Mouse (Mus musculus) lung, embryonic 14.5 days (tissue): ENCODE measurements around the gene Mfap1b. TPM values are rescaled to one million over a fixed set of nuclear protein-coding genes. Genes with fewer than 3 reads are reported as not detected.

Source experiments
- ATAC-seq: fragments of 200-750 bp; cut with Nextera tagmentation; 2 replicates; pipeline ENCODE4 v1.8.0; 2017; ENCODE audit warnings: mild to moderate bottlenecking, moderate TSS enrichment, moderate library complexity; ENCODE audit not compliant: insufficient read depth
- DNase-seq: peaks from one replicate; pipeline ENCODE4 v3.0.0-alpha.2; 2015
- H3K27ac ChIP-seq: fragments of 300-500 bp; sonication (generic); 2 replicates; pipeline ENCODE4 v1.5.1; 2014; ENCODE audit warnings: low read depth, mild to moderate bottlenecking, moderate library complexity
- H3K27me3 ChIP-seq: fragments of 300-500 bp; sonication (generic); 2 replicates; pipeline ENCODE4 v1.6.1; 2014; ENCODE audit warnings: low read length, control low read depth; ENCODE audit not compliant: insufficient read depth
- H3K36me3 ChIP-seq: fragments of 300-500 bp; sonication (generic); 2 replicates; pipeline ENCODE4 v1.6.1; 2014; ENCODE audit warnings: control low read depth; ENCODE audit not compliant: insufficient read depth
- H3K4me1 ChIP-seq: fragments of 300-500 bp; sonication (generic); 2 replicates; pipeline ENCODE4 v1.6.1; 2014; ENCODE audit warnings: antibody characterized with exemption, control low read depth; ENCODE audit not compliant: insufficient read depth
- H3K4me2 ChIP-seq: fragments of 300-500 bp; sonication (generic); 2 replicates; pipeline ENCODE4 v1.6.1; 2014; ENCODE audit warnings: mild to moderate bottlenecking
- H3K4me3 ChIP-seq: fragments of 300-500 bp; sonication (generic); 2 replicates; pipeline ENCODE4 v1.5.1; 2014; ENCODE audit warnings: low read depth, low read length
- H3K9ac ChIP-seq: fragments of 300-500 bp; sonication (generic); 2 replicates; pipeline ENCODE4 v1.6.1; 2014
- H3K9me3 ChIP-seq: fragments of 300-500 bp; sonication (generic); 2 replicates; pipeline ENCODE4 v1.6.1; 2016; ENCODE audit warnings: low read depth, low read length, control low read depth
- CTCF ChIP-seq: IDR thresholded peaks from 2 replicates; pipeline ENCODE4 v1.5.1; 2016; ENCODE audit warnings: antibody characterized with exemption, low read depth
- WGBS: fragments of 180-500 bp; shearing (Covaris S2); extraction: QIAGEN DNeasy Blood & Tissue Kit; methylation state at CpG from one replicate; pipeline ENCODE4 v1.1.7; 2014; 5-methylcytosine and 5-hydroxymethylcytosine counted together
- polyA plus RNA-seq: library from polyadenylated mRNA; unstranded; fragments of >200 nt; fragmentation: Nextera tagmentation; extraction: Ambion mirVana; gene quantifications from 2 replicates; pipeline ENCODE4 v1.2.1, GENCODE M21; 2014

Mfap1b gene
- polyA plus RNA-seq, 1 experiment from 2014 or later = 47.9 TPM

DNA sequence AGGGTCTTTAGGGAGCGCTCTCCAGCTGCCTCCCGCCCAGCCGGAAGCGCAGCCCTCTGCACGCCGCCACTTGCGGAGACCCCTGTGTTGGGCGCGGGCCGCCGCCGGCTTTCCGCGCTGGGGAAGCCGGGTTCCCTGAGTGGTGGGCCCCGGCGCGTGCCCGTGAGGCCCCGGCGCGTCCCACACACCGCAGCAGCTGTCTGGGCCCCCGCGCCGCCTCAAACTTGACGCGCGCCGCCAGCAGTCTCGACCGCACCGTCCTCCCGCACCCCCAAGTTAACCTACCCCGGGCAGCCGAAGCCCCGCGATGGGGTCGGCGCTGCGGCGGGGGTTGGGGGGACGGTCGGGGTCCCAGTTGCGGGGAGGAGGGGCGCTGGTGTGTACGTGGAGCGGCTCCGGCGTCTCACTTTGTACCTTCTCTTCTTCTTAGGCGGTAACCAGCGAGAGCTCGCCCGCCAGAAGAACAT is 24.3 kb downstream of the Mfap1b start:
- Histone ChIP-seq H3K36me3 (peaks cover 32% of the 10 kb centered on the region), H3K4me2 (peak overlapping the region; percentile 89), H3K4me3 (peak overlapping the region; percentile 99), H3K27me3 (no peaks in the 10 kb centered on the region), H3K27ac (peak overlapping the region; percentile 95), H3K9ac (peak overlapping the region; percentile 94), H3K4me1 (0 out of 2 replicates have a peak, but pooled peaks cover 4% of the 10 kb centered on the region), H3K9me3 (no peaks in the 10 kb centered on the region)
- no peak for DNase-seq
- ATAC-seq = peak; percentile 56
- 0% methylated on average over 52 of the region's 54 CpGs for WGBS
- TF ChIP-seq CTCF = no peak

DNA sequence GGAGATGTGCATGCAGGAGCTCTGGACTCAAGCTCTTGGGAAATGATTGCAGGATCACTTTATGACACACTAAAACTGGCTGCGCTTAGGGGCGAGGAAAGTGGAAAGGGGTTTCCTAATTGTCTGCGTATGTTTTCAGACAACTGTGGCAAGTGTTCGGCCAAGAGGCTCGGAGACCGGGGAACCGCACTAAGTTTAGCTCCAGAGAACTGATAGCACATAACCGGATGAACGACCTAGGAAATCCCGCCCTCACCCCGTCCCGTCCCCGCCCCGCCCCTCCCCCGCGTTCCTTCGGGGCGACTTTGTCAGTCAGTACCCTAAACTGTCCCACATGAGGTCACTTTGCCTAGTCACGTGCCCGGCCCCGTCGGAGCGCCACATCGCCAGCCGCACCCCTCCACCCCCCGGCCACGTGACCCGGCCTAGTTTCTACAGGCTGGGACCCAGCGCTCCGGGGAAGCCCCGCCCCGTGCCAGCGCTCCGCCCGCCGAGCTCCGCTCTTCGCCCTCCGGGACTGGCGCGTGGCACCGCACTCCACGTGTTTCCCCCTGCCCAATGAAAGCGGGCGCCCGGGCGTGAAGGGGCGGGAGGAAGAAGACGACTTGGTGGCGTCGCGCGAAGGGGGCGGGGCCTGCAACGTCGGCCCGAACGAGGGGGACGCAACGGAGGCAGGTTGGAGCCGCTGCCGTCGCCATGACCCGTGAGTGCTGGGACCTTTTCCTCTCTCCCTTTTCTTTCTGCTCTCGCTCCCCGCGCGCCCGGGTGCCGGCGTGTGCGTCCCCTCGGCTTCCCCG is 24.9 kb downstream of the Mfap1b start, which contains the start of gene Serf2:
Serf2 (plus strand) TSS at position 457 of the 797 bp plus-strand sequence.
- peak; percentile 99 for DNase-seq
- peak within 1 kb of the TSS; percentile 89 for H3K4me2 ChIP-seq
- H3K4me3 ChIP-seq = peak within 1 kb of the TSS; percentile 99
- H3K27me3 ChIP-seq = no peaks in the 10 kb centered on the region
- peaks cover 29% of the 10 kb centered on the region for H3K36me3 ChIP-seq
- peak within 1 kb of the TSS; percentile 94 for H3K9ac ChIP-seq
- 0 out of 2 replicates have a peak, but pooled peaks cover 4% of the 10 kb centered on the region for H3K4me1 ChIP-seq
- TF ChIP-seq CTCF = no peak
- no peaks in the 10 kb centered on the region for H3K9me3 ChIP-seq
- ATAC-seq = peak; percentile 97
- WGBS = 1% methylated on average over 71 of the region's 74 CpGs
- H3K27ac ChIP-seq = peak within 1 kb of the TSS; percentile 97

DNA sequence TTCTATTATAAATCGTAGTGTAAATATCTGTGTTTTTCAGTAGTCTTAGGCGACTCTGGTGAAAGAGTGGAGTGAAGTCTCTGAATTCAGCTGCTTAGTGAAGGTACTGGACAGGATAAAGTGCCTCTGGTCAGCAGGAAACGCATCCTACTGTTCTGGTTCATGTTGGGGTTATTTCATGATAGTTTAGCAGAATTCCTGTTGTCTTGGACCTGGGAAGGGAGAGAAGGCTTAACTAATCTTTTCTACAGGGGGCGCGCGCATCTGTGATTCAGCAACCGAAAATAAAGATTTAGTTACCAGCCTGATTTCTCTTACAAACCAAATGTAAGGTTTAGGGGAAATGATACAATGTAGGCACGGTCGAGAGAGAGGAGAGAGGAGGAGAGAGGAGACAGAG is 25.7 kb downstream of the Mfap1b start:
- DNase-seq (peak; percentile 80), ATAC-seq (no peak)
- Histone ChIP-seq H3K27me3 (no peaks in the 10 kb centered on the region), H3K4me1 (peaks cover 5% of the 10 kb centered on the region; the same call in 1 of the 2 replicates), H3K36me3 (peaks cover 21% of the 10 kb centered on the region), H3K9ac (peak overlapping the region; percentile 62), H3K4me2 (peak overlapping the region; percentile 86), H3K9me3 (no peaks in the 10 kb centered on the region), H3K4me3 (peak overlapping the region; percentile 99), H3K27ac (peak overlapping the region; percentile 97)
- WGBS = 11% methylated on average over 9 of the region's 9 CpGs
- peak; percentile 31 for TF ChIP-seq CTCF

DNA sequence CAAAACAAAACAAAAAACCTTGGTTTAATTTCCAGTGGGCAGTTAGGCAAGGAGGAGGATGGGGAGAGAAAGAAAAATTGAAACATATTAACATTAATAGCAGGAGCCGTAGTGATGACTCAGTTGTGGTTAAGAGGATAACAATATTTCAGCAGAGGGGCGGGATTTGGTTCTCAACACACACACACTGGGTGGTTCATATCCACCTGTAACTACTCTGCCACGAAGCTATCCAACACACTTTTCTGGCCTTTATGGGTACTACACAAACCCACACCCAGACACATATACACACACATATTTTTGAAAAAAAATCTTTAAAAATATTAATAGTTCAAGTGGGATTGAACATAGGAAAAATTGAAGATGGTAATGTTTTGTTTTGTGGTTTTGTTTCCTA is 26.9 kb downstream of the Mfap1b start:
- TF ChIP-seq CTCF = no peak

DNA sequence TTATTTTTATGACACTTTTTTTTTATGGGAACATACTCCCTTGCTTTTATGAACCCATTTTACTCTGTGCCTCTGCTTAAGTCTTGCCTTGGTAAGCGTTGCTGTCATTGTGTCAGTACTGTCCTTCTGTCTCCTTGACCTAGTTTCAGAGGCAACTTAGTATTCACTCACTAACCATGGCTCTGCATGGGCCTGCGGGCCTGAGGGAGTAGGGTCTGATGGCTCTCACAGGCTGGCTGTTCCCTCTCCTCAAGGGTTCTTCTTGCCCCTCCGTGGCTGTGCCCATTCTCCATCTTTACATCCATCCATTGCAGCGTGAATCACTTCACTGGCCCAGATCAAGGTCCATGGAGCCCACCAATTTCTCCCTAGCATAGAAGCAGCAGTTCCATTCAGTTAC is 27.4 kb downstream of the Mfap1b start:
- 83% methylated on average over 4 of the region's 4 CpGs for WGBS
- no peaks in the 10 kb centered on the region; the same call in 1 of the 2 replicates for H3K27me3 ChIP-seq
- DNase-seq (no peak), ATAC-seq (no peak)
- H3K4me2 ChIP-seq = no peak overlapping the region
- TF ChIP-seq CTCF = no peak
- H3K36me3 ChIP-seq = peaks cover 7% of the 10 kb centered on the region
- H3K4me1 ChIP-seq = peaks cover 8% of the 10 kb centered on the region
- H3K9me3 ChIP-seq = no peaks in the 10 kb centered on the region
- H3K4me3 ChIP-seq = no peak overlapping the region
- no peak overlapping the region for H3K9ac ChIP-seq
- no peak overlapping the region for H3K27ac ChIP-seq

More for the DNA sequence above, 26.9 kb downstream of the Mfap1b start:
- peaks cover 10% of the 10 kb centered on the region for H3K36me3 ChIP-seq
- peaks cover 8% of the 10 kb centered on the region for H3K4me1 ChIP-seq
- no peak overlapping the region for H3K4me2 ChIP-seq
- no peak overlapping the region for H3K4me3 ChIP-seq
- no peaks in the 10 kb centered on the region for H3K9me3 ChIP-seq
- ATAC-seq (no peak), DNase-seq (no peak)
- WGBS = 75% methylated on average over 3 of the region's 3 CpGs
- no peak overlapping the region for H3K9ac ChIP-seq
- H3K27me3 ChIP-seq = no peaks in the 10 kb centered on the region; the same call in 1 of the 2 replicates
- H3K27ac ChIP-seq = no peak overlapping the region

DNA sequence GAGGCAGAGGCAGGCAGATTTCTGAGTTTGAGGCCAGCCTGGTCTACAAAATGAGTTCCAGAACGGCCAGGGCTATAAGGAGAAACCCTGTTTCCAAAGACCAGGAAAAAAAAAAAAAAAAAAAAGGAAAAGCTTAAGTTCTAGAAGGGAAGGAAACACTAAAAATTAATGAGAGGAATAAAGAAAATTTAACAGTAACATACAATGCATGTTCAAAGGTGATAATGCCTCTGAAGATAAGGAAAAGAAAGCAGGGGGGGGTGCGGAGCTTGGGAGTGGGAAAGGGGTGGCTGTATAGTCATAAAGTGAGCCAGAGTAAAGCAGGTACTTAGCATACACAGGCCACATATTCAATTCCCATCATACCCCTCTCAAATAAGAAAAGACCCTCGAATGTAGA is 28.8 kb downstream of the Mfap1b start:
- DNase-seq (no peak), ATAC-seq (no peak)
- no peak overlapping the region for H3K9ac ChIP-seq
- H3K4me2 ChIP-seq = no peak overlapping the region
- H3K4me3 ChIP-seq = no peak overlapping the region
- no peak overlapping the region for H3K27ac ChIP-seq
- WGBS = 70% methylated on average over 3 of the region's 3 CpGs
- H3K4me1 ChIP-seq = peaks cover 5% of the 10 kb centered on the region
- no peaks in the 10 kb centered on the region; the same call in 1 of the 2 replicates for H3K27me3 ChIP-seq
- H3K36me3 ChIP-seq = no peaks in the 10 kb centered on the region
- TF ChIP-seq CTCF = no peak
- no peaks in the 10 kb centered on the region for H3K9me3 ChIP-seq

DNA sequence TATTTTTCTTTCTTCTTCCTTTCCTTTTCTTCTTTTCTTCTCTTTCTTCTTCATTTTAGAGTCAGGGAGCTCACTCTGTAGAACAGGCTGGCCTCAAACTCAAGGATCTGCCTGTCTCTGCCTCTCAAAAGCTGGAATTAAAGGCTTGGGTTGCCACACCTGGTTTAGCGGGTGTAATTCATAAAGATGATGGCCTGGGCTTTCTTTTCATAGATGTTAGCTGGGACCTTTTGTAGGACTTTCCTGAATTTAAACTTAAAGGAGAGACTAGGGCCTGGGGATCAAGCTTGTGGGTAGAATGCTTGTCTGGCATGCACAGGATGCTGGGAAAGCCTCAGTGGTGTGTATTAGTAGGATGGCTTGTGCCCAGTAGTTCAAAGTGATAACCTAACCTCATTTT is 29.7 kb downstream of the Mfap1b start, which contains the start of gene Ell3:
Ell3 (minus strand) TSS at position 101 of the 400 bp plus-strand sequence.
- Histone ChIP-seq H3K9me3 (no peaks in the 10 kb centered on the region), H3K4me2 (peak within 1 kb of the TSS; percentile 65), H3K9ac (peak within 1 kb of the TSS; percentile 56; the same call in 1 of the 2 replicates), H3K27ac (no peak within 1 kb of the TSS), H3K36me3 (peaks cover 9% of the 10 kb centered on the region), H3K4me3 (peak within 1 kb of the TSS; percentile 42; the same call in 1 of the 2 replicates), H3K4me1 (peaks cover 4% of the 10 kb centered on the region), H3K27me3 (no peaks in the 10 kb centered on the region; the same call in 1 of the 2 replicates)
- ATAC-seq (no peak), DNase-seq (no peak)
- TF ChIP-seq CTCF = no peak
- WGBS = 83% methylated on average over 1 of the region's 1 CpGs
